Mouse (Mus musculus): ENCODE results near the gene Cyb561a3.

Cyb561a3 gene

DNA sequence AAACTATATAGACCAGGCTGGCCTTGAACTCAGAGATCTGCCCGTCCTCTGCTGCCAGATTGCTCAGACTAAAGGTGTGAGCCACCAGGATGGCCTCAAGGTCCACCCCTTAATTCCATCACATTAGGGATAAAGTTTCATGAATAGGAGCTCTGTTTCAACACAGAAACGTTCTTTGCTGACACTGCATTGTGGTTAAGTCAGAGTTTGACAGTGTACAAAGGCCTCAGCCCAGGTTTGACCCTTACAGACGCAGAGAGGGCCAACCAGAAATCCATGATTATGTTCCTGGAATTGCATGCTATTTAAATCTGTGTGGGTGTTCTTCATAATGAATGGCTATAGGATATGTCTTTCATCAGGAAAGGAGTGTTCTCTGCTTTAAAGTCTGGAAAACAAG is 13.3 kb downstream of the Cyb561a3 start:
- no peak for DNase-seq (ENCODE audit: low spot score in 2 of 2)

DNA sequence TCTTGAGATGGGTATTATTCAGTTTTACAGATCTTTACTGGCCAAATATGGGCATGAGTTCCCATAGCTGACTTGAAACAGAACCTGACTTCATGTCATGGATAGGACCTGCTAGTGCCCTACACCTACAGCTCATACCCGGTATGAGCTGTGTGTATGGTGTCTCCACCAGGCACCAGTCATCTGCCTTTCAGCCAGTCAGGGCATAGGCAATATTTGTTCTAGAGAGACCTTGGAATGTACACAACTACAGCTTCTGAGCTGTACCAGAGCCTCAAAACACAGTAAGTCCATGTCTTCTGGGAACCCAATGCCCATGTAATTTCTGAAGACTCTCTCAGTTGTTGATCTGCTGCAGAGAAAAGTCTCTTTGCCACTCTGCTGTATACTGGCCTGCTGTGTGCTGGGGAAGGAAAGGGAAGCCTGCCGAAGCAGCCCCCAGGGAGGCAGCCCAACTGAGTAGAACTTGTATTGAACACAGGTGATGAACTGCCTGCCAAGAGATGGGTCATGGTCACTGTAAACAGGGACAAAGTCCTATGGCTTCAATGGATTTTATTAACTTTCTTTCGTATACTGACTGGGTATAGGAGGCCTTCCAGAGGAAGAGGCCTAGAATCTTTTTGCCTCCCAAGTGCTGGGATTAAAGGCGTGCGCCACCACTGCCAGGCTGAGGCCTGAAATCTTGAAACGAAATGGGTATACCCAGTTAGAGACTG is 14.8 kb downstream of the Cyb561a3 start:
- no peak for DNase-seq (ENCODE audit: low spot score in 2 of 2)

DNA sequence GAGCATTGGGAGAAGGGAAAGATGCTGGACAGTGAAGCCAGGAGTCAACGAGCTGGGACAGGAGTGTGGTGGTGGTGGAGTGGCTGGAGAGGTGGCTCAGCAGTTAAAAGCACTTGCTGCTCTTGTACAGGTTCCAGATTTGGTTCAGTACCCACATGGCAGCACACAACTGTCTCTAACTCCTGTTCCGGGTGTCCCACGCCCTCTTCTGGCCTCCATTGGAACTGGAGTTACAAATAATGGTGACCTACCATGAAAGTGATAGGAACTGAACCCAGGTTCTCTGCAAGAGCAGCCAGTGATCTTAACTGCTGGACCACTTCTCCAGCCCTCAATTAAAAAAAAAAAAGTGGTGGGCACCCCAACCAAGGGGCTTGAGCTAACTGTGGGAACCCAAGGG is 21.2 kb downstream of the Cyb561a3 start:
- no peak for DNase-seq (ENCODE audit: low spot score in 2 of 2)

GRCm38 (mm10) chr19:10599648-10600047 is 22.7 kb downstream of the Cyb561a3 start:
- no peak for DNase-seq (ENCODE audit: low spot score in 2 of 2)

GRCm38 (mm10) chr19:10602247-10602769 is 25.3 kb downstream of the Cyb561a3 start:
- DNase-seq (ENCODE audit: low spot score in 2 of 2): peak in 1 of 2 experiments; percentile 6

- DNase-seq (ENCODE audit: low spot score in 2 of 2): peak; percentile 78 to 90
Observed at GRCm38 (mm10) chr19:10602787-10603186, 25.8 kb downstream of the Cyb561a3 start.

DNA sequence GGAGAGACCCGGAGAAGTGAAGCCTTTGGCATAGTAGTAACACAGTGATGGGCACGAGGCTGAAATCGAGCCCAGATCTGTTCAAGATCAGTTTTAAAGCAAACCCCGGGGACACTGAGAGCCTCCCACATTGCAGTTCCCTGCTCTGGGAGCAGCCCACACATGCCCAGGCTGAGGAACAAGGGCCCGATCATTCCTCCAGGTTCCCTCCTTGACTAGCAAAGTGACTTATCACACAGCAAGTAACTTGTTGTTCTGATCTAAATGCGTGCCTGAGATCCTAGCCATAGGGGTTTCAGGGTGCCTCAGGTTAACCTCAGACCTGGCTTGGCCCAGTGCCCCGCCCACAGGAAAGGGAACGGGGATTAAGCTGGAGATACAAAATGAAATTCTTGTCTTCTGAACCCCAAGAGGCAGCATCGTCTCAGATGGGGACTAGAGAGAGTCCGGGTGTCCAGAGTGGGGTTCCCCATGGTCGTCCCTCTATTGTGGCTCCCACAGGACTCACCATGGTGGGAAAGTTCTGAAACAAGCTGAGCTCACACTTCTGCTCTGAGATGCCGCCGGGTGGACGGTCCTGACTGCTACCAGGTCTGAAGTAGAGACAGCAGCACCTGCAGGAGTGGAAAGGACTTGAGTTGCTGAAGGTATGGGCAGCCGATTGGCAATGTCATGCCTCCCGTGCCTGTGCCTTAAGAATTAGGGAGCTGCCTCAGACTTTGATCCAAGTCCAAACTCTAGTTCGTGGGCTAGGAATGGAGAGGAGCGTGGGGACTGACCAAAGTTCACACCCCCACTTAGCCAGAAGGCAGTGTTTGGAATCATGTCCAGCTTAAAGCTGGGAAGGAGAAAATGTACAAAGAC is 26.9 kb downstream of the Cyb561a3 start:
- no peak for DNase-seq (ENCODE audit: low spot score in 2 of 2)

DNA sequence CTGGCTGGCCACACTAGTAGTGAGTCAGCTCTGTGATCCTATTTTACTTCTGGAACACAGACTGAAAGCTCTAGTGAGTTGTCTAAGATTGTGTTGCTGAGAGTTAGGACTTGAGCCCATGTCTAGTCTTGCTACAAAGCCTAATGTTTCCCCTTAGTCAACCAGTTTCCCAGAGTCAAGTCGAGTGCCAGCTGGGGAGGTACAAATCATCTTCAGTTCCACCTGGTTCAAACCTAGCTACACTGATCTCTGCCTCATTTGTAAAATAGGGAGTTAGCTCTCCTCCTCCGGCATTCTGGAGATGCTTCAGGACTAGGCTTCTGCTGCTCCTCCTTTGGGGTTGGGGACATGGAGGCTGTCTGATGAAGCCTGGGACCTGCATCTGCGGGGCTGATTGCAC is 27.6 kb downstream of the Cyb561a3 start:
- no peak for DNase-seq (ENCODE audit: low spot score in 2 of 2)

DNA sequence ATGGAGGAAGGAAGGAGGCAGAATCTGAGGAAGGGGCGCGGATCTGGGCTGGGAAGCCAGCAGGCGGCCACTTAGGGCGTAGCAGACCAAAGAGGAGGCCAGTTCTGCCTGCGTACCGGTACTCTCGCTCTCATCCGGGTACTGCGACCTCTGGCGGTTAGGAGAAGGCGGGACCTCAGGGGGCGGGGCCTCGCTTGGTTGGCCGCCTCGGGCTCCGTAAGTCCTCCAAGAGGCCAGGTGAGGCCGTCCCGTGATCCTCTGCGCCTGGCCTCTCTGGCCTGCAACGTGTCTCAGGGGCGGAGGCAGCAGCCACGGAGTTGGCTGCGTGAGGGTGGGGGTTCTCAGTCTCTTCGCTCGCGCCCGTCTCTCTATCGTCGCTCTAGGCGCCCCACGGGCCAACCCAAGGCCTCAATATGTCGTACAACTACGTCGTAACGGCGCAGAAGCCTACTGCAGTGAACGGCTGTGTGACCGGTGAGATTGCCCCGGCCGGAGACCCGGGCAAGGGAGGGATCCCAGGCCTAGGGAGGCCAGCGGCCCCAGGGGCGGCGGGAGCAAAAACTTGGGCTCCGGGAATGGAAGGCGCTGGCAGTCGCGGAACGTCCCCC is 28.4 kb downstream of the Cyb561a3 start, which contains the start of the genes Ddb1 and Tkfc:
Ddb1 (plus strand) TSS at position 35 of the 608 bp plus-strand sequence.
Tkfc (minus strand) TSS at position 362 of the 608 bp plus-strand sequence.
- peak; percentile 99 for DNase-seq (ENCODE audit: low spot score in 2 of 2)

DNA sequence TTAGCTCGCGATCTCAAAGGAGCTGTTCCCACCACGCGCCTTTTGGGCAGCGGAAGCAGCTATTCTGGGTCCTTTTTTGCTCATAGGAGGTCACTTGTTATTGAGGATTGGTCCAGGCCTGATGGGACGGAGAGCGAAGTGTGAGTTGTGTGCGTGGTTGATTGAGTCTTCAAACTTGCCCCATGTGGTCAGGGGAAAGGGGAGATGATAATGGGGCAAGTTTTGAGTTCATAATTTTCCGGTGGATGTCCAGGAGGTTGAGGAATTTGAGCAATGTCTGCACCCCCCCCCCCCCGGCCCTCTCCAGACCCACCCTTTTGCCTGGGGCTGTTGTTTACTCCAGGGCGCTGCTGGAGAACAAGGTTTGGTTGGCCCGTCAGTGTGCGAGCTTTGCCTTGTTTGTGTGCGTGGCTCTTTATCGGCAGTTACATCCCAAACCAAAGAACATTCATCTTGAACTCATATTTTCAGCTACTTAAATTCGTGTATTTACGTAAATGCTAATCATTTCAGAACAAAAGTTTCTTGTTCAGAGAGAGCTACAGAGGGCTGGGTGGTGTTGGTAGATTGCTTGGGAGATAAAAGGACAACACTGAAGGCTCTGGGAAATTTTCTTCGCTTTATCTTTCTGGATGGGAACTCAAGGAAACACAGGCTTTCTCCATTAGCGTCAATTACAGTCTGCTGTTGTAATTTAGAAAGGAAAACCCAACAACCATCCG is 29.1 kb downstream of the Cyb561a3 start:
- DNase-seq (ENCODE audit: low spot score in 2 of 2): no peak

GRCm38 (mm10) chr19:10608573-10609240 is 31.7 kb downstream of the Cyb561a3 start:
- DNase-seq (ENCODE audit: low spot score in 2 of 2): no peak

- DNase-seq (ENCODE audit: low spot score in 2 of 2): peak in 1 of 2 experiments; percentile 46
Observed at GRCm38 (mm10) chr19:10634106-10634871, 57.3 kb downstream of the Cyb561a3 start, which contains the start of gene Vwce. TSS of gene Vwce (plus strand) at chr19:10634213.

GRCm38 (mm10) chr19:10634872-10635318 is 57.9 kb downstream of the Cyb561a3 start:
- DNase-seq (ENCODE audit: low spot score in 2 of 2): peak; percentile 32 to 43

DNA sequence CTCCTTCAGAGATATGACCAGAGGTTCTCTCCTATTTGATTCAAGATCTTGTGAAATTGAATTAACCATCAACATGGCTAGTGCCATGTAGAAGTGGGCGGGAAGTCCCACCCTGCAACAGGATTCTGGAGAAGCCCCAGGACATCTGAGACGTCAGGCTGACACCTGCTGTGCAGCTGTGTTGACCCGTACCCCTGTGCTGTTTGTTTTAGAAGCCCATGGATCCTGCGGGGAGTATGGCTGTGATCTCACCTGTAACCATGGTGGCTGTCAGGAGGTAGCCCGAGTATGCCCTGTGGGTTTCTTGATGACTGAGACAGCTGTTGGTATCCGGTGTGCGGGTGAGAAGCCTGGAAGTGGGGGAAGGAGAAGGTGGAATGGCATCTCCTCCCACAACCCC is 60.9 kb downstream of the Cyb561a3 start:
- DNase-seq (ENCODE audit: low spot score in 2 of 2): no peak

GRCm38 (mm10) chr19:10640080-10640479 is 63.1 kb downstream of the Cyb561a3 start:
- DNase-seq (ENCODE audit: low spot score in 2 of 2): no peak

DNA sequence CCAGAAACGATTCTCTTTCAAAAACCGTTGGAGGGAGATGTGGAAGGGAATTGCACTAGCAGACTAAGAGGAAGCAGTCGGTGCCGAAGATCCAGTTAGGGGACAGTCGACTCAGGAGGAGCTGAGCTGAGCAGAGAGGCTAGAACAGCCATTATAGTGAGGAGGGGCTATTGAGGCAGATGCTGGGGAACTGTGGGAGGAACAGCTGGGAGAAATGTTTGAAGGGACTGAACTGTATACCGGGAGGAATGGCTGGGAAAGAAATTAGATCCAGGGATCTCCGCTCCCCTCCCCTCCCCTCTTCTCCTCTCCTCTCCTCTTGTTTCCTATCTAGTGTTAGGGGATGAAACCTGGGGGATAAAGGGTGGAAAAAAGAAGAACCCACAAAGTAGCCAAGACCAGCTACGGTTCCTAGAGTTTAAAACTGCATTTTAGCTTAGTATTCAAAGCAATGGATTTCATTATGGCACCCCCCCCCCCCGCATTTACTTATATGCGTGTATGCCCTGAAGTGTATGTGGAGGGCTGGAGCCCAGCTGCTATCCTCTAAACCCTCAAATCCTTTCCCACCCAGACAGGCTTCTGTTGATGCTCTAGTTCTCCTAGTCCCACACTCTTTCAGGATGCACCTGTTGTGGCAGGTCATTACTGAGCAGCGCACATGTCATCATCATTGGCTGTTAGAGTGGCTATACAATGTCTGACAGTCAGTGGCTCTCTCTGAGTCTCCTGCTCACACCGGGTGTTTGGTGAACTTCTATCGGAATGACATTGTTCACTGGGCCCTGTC is 63.8 kb downstream of the Cyb561a3 start:
- DNase-seq (ENCODE audit: low spot score in 2 of 2): no peak
